ENCODE assay signal across 13 mouse cellular contexts in genomic region chr5:132466427-132467363, GRCm38 (mm10).
DNase-seq lines count a peak whose midpoint lies in the region; ATAC-seq lines count a peak whose summit lies in the region.
"Had no signal": no experiment of that assay in that cellular context is flagged by ENCODE, and none has a peak within 500 bp of the region (broad histone marks: within the 10 kb centered on the region; RNA-seq: fewer than 3 reads in every experiment).

No protein-coding gene starts in this region.

- no peak overlapping the region for H3K4me3 ChIP-seq in heart, embryonic 15.5 days
- no peak overlapping the region for H3K4me3 ChIP-seq in heart, embryonic 11.5 days (ENCODE audit: low read depth, low read length)
- H3K4me3 ChIP-seq in liver, embryonic 12.5 days: no peak overlapping the region
- no peak overlapping the region for H3K4me3 ChIP-seq in midbrain, embryonic 13.5 days (replicated peaks)
- H3K4me3 ChIP-seq: embryonic facial prominence, embryonic 13.5 days; hindbrain, embryonic 10.5 days had no signal

- H3K4me2 ChIP-seq in heart, embryonic 15.5 days: no peak overlapping the region
- H3K4me2 ChIP-seq in heart, embryonic 11.5 days: no peak overlapping the region
- peak overlapping the region; percentile 17 for H3K4me2 ChIP-seq in liver, embryonic 12.5 days
- no peak overlapping the region for H3K4me2 ChIP-seq in midbrain, embryonic 13.5 days (replicated peaks)
- H3K4me2 ChIP-seq: embryonic facial prominence, embryonic 13.5 days had no signal

- H3K4me1 ChIP-seq in heart, embryonic 15.5 days (replicated peaks): no peaks in the 10 kb centered on the region; the same call in 1 of the 2 replicates
- peaks cover 5% of the 10 kb centered on the region for H3K4me1 ChIP-seq in heart, embryonic 11.5 days (ENCODE audit: control insufficient read depth, insufficient read depth, low read length)
- peaks cover 25% of the 10 kb centered on the region for H3K4me1 ChIP-seq in liver, embryonic 12.5 days
- peaks cover 17% of the 10 kb centered on the region for H3K4me1 ChIP-seq in midbrain, embryonic 13.5 days (replicated peaks)

- 55% methylated on average over 16 of the region's 16 CpGs for WGBS in heart, embryonic 15.5 days
- WGBS in heart, embryonic 11.5 days (ENCODE audit: insufficient replicate concordance): 56% methylated on average over 16 of the region's 16 CpGs
- WGBS in liver, embryonic 12.5 days (ENCODE audit: insufficient replicate concordance): 15% methylated on average over 16 of the region's 16 CpGs
- WGBS in midbrain, embryonic 13.5 days: 89% methylated on average over 16 of the region's 16 CpGs

- peak; percentile 46 to 76 for DNase-seq in adrenal gland, postnatal 36 days
- DNase-seq in spleen, adult 18-20 months: no peak
- no peak for DNase-seq in B cell, adult 2 months
- DNase-seq: cerebellum, adult 2 months; kidney, postnatal 25 days; right cerebral cortex, adult 18-20 months had no signal

- H3K9ac ChIP-seq in heart, embryonic 15.5 days: no peak overlapping the region
- H3K9ac ChIP-seq in heart, embryonic 11.5 days (ENCODE audit: low read depth, low read length): no peak overlapping the region
- H3K9ac ChIP-seq in liver, embryonic 12.5 days: no peak overlapping the region
- no peak overlapping the region for H3K9ac ChIP-seq in midbrain, embryonic 13.5 days (replicated peaks)
- H3K9ac ChIP-seq: embryonic facial prominence, embryonic 13.5 days had no signal

- 0 out of 2 replicates have a peak overlapping the region, but pooled peaks have one; percentile 5 for H3K27ac ChIP-seq in heart, embryonic 15.5 days
- H3K27ac ChIP-seq in heart, embryonic 11.5 days (ENCODE audit: low read depth, low read length): no peak overlapping the region
- H3K27ac ChIP-seq in liver, embryonic 12.5 days: peak overlapping the region; percentile 41; the same call in 1 of the 2 replicates
- H3K27ac ChIP-seq in midbrain, embryonic 13.5 days: no peak overlapping the region
- H3K27ac ChIP-seq: embryonic facial prominence, embryonic 13.5 days; hindbrain, embryonic 10.5 days had no signal

- H3K27me3 ChIP-seq in heart, embryonic 15.5 days: no peaks in the 10 kb centered on the region
- H3K27me3 ChIP-seq in heart, embryonic 11.5 days (ENCODE audit: control insufficient read depth, insufficient read depth, low read length): no peaks in the 10 kb centered on the region
- no peaks in the 10 kb centered on the region for H3K27me3 ChIP-seq in liver, embryonic 12.5 days (replicated peaks)
- no peaks in the 10 kb centered on the region for H3K27me3 ChIP-seq in midbrain, embryonic 13.5 days
- H3K27me3 ChIP-seq: embryonic facial prominence, embryonic 13.5 days had no signal

- no peak for ATAC-seq in heart, embryonic 15.5 days (replicated peaks; ENCODE audit: insufficient number of reproducible peaks, insufficient read depth, low FRiP score, low read depth)
- ATAC-seq in heart, embryonic 11.5 days (replicated peaks; ENCODE audit: insufficient number of reproducible peaks, low FRiP score, low TSS enrichment): no peak
- peak; percentile 89 for ATAC-seq in liver, embryonic 12.5 days
- peak; percentile 82 for ATAC-seq in megakaryocyte progenitor cell, adult 5-6 weeks (replicated peaks; ENCODE audit: poor library complexity)
- no peak for ATAC-seq in midbrain, embryonic 13.5 days

- no peaks in the 10 kb centered on the region for H3K36me3 ChIP-seq in heart, embryonic 15.5 days
- H3K36me3 ChIP-seq in heart, embryonic 11.5 days (ENCODE audit: control insufficient read depth, insufficient read depth, low read length): no peaks in the 10 kb centered on the region
- H3K36me3 ChIP-seq in liver, embryonic 12.5 days: no peaks in the 10 kb centered on the region
- H3K36me3 ChIP-seq in midbrain, embryonic 13.5 days: no peaks in the 10 kb centered on the region; the same call in 1 of the 2 replicates
- H3K36me3 ChIP-seq: embryonic facial prominence, embryonic 13.5 days had no signal

- no peaks in the 10 kb centered on the region for H3K9me3 ChIP-seq in heart, embryonic 15.5 days (replicated peaks)
- H3K9me3 ChIP-seq in heart, embryonic 11.5 days (replicated peaks; ENCODE audit: control insufficient read depth, low read length): no peaks in the 10 kb centered on the region
- no peaks in the 10 kb centered on the region for H3K9me3 ChIP-seq in liver, embryonic 12.5 days (replicated peaks)
- H3K9me3 ChIP-seq in midbrain, embryonic 13.5 days: no peaks in the 10 kb centered on the region
- H3K9me3 ChIP-seq: embryonic facial prominence, embryonic 13.5 days; hindbrain, embryonic 10.5 days had no signal

Comparison
In these comparisons a context has a peak if more than half of its experiments do, and no peak if none do; other contexts are left out.
1. H3K27ac ChIP-seq: peak in heart, embryonic 15.5 days (single experiment) and liver, embryonic 12.5 days (single experiment); none in heart, embryonic 11.5 days (single experiment) and midbrain, embryonic 13.5 days (single experiment).
2. ATAC-seq: peak in liver, embryonic 12.5 days (single experiment) and megakaryocyte progenitor cell, adult 5-6 weeks (single experiment); none in heart, embryonic 15.5 days (single experiment), heart, embryonic 11.5 days (single experiment) and midbrain, embryonic 13.5 days (single experiment).
3. DNase-seq: peak in adrenal gland, postnatal 36 days (2 of 2); none in spleen, adult 18-20 months (0 of 2) and B cell, adult 2 months (0 of 2).